Mouse (Mus musculus): ENCODE data around the gene Dppa5a.
"Not testable (repeated sequence)": the region's sequence is repeated elsewhere in the genome, so short reads cannot be mapped to it uniquely, and the experiment has no call there.

Dppa5a gene

GRCm38 (mm10) chr9:78367959-78368358 is at the start of gene Dppa5a:
TSS of gene Dppa5a (minus strand) at chr9:78368177.
- not testable (repeated sequence) for DNase-seq (ENCODE audit: extremely low spot score, low read depth, low spot score)

- no peak for DNase-seq (ENCODE audit: extremely low spot score, low read depth, low spot score)
Measured at GRCm38 (mm10) chr9:78401596-78401995, 33.6 kb upstream of the Dppa5a start.

DNA sequence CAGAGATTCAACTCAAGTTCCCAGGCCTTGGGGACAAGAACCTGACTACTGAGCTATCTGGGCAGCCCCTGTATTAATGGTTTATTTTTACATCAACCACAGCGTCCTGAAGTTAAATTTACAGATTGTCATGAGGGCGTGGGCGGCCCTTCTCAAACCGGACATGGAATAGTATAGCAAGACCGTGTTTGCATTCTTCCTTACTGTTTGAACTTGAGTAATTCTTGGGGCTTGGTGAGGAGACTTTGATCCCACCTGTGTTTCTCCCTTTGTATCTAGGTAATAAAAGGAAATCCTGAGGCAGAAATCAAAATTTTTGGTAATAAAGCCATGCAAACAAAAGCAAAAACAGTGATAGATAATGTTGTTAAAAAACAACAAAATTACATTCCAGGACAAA is 32.6 kb upstream of the Dppa5a start:
- DNase-seq (ENCODE audit: extremely low spot score, low read depth, low spot score), result no peak

DNA sequence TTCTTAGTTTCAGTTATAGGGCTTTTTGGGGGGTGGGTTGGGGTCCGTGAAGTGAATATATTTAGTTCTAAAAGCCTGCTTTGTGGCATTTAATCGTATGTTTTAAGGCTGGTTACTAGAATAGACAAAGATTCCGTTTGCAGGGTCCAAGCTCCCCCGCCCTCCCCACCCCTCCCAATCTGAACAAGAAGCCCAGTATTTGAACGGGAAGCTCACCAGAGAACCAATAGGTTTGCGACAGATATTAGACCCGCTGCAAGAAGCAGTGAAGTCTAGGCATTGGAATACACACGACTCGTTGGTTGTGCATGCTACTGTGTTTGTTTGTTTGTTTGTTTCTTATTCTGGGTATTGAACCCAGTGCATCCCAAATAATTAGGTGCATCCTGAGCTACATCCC is 28.5 kb upstream of the Dppa5a start:
- DNase-seq (ENCODE audit: extremely low spot score, low read depth, low spot score), result no peak

GRCm38 (mm10) chr9:78395630-78396351 is 27.8 kb upstream of the Dppa5a start, which contains the start of gene Ddx43:
TSS of gene Ddx43 (plus strand) at chr9:78395777.
- no peak for DNase-seq (ENCODE audit: extremely low spot score, low read depth, low spot score)

GRCm38 (mm10) chr9:78395244-78395629 is 27.3 kb upstream of the Dppa5a start:
- DNase-seq (ENCODE audit: extremely low spot score, low read depth, low spot score), result no peak

GRCm38 (mm10) chr9:78394602-78395001 is 26.6 kb upstream of the Dppa5a start:
- no peak for DNase-seq (ENCODE audit: extremely low spot score, low read depth, low spot score)

DNA sequence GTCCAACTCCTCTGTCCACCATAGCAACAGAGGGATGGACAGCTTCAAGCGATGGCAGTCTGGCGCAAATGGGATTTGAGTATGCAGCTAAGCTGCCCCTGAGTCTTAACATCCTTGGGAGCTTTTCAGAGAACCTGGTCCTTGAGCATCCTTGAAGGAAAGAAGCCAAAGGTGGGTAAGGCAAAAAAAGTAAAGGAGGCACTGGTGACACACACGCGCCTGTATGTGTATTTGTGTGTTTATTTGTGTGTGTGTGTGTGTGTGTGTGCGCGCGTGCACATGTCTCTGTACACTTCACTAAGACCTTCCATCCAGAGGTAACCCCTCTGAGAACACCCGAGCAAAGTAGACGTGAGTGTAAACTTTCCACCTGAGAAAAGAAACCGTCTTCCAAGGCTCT is 25.8 kb upstream of the Dppa5a start:
- no peak for DNase-seq (ENCODE audit: extremely low spot score, low read depth, low spot score)

DNA sequence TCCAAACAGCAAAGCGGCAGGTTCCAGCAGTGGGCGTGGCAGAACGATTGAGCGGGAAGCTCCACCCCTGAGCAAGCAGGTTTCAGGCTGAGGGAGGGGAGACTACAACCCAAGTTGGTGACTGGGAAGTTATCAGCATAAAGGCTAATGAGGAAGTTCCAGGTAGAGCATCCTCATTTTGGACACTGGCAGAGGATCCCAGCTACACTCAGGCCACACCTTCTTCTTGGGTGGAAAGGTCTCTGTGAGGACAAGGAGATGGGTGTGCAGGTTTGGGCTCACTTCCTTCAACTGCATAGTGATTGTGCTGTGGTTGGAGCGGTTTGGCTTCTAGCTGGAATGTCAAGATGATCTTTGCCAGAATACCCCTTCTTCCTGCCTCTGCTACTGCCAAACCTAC is 22.0 kb upstream of the Dppa5a start:
- no peak for DNase-seq (ENCODE audit: extremely low spot score, low read depth, low spot score)

GRCm38 (mm10) chr9:78386947-78387346 is 19.0 kb upstream of the Dppa5a start:
- DNase-seq (ENCODE audit: extremely low spot score, low read depth, low spot score), result no peak

DNA sequence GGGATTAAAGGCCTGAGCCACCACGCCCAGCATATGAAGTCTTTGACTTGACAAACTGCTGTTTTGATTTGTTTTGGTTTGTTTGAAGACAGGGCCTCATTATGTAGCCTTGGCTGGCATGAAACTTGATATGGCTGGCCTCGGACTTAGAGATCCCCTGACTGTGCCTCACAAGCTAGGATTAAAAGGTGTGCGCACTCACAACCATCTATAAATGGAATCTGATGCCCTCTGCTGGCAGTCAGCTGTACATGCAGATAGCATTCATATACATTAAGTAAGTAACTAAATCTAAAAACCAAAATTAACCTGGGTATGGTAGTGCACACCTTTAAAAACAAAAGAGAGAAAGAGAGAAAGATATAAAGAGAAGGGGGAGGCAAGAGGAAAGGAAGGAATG is 17.9 kb upstream of the Dppa5a start:
- no peak for DNase-seq (ENCODE audit: extremely low spot score, low read depth, low spot score)

DNA sequence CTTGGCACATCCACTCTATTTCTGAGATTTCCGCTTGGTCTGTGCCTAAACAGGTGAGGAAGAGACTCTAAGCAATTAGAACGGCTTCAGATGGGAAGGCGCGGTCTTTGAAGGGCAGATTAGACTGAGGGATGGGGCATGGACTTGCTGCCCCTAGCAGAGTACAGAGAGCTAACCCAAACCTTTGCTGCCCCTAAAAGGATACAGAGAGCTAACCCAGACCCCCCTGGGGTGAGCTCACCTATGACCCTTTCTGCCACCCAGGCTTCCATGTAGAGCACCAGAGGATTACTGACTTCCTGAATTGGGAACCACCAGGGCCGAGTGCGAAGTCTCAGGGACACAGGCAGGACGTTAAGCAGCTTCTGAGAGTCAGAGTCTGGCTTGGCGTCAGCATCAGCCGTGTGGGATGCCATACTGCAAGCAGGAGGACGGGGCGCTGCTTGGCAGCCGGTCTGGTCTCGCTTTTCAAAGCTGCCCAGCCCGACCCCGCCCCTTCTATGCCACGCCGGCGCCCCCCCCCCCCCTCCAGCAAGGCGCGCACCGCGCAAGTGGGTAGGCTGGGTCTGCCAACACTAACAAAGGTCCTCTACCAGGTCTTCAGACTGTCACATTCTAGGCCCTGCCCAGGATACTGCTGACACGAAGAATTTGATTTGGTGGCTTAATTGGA is 10.3 kb upstream of the Dppa5a start, which contains the start of gene Ooep:
TSS of gene Ooep (minus strand) at position 613 of the 673 bp plus-strand sequence.
- DNase-seq (ENCODE audit: extremely low spot score, low read depth, low spot score), result no peak

DNA sequence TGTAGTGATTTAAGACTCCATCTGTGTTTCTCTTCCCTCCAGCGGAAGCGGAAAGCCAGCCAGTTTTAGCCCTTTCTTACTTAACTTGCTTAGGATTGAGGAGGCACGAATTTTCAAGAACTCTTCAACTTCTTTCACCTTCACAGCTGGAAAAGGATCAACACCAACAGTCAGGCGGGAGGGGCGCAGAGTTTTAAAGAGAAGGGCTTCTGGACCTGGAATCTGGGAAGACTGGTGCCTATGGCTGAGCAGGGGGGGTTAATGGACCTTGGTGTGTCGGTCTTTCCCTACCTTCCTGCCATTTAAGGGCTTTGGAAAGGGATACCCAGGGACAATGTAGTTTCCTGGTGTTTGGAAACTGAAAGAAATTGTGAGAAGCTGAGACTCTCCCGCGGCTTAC is 9.6 kb upstream of the Dppa5a start:
- no peak for DNase-seq (ENCODE audit: extremely low spot score, low read depth, low spot score)

DNA sequence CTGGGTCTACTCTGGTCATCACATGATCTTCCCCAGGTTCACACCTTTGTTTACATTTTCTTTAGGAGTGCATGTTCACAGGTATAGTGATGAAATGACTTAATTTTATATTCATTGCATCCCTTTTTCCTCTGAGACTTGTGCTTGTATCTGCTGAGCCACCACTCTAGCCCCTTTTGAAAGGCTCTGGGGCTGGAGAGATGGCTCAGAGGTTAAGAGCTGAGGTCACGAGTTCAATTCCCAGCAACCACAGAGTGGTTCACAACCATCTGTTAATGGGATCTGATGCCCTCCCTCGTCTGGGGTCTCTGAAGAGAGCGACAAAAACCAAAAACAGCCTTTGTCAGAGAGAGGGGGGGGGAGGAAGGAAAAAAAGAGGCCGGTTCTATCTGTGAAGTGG is 7.5 kb upstream of the Dppa5a start:
- DNase-seq (ENCODE audit: extremely low spot score, low read depth, low spot score), result no peak

- no peak for DNase-seq (ENCODE audit: extremely low spot score, low read depth, low spot score)
Measured at GRCm38 (mm10) chr9:78374885-78375389, 7.0 kb upstream of the Dppa5a start.

- no peak for DNase-seq (ENCODE audit: extremely low spot score, low read depth, low spot score)
Measured at GRCm38 (mm10) chr9:78374397-78374796, 6.4 kb upstream of the Dppa5a start.

- no peak for DNase-seq (ENCODE audit: extremely low spot score, low read depth, low spot score)
Measured at GRCm38 (mm10) chr9:78372827-78373504, 5.0 kb upstream of the Dppa5a start.

- DNase-seq (ENCODE audit: extremely low spot score, low read depth, low spot score), result no peak
Measured at GRCm38 (mm10) chr9:78371441-78371840, 3.5 kb upstream of the Dppa5a start.

DNA sequence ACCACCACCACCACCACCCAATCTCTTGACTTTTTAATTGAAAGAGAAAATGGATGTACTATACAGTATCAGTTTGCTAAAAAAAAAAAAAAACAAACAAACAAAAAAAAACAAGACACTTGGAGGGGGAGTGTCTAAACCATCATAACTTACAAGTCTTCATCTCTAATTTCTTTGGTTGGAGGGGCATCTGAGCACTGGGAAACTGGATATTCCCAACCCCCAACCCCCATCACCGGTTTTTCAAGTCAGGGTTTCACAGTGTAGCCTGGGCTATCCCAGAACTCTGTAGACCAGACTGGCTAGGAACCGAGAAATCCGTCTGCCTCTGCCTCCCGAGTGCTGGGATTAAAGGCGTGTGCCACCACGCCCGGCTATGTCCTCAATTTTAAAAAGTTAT is 1.8 kb upstream of the Dppa5a start:
- DNase-seq (ENCODE audit: extremely low spot score, low read depth, low spot score), result no peak

DNA sequence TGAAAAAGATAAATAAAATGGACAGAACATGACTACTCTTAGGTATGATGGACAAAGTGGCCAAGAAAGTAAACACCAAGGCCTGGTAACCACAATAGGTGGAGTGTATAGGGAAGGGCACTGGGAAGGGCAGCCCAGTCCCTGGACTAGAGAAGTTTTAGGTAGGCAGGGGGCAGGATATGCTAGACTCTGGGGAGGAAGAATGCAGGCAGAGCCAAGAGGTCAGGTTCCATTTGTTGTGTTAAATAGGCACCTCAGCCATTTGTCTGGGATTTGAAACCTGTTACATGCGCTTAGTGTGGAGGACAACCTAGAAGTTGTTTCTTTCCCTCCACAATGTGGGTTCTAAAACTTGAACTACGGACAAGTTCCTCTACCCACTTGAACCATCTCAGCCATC is 1.4 kb upstream of the Dppa5a start:
- DNase-seq (ENCODE audit: extremely low spot score, low read depth, low spot score), result no peak

GRCm38 (mm10) chr9:78368671-78369293 is 805 bp upstream of the Dppa5a start:
- no peak for DNase-seq (ENCODE audit: extremely low spot score, low read depth, low spot score)
